Mouse (Mus musculus): ENCODE measurements around the gene Ccpg1.

Gene Ccpg1

DNA sequence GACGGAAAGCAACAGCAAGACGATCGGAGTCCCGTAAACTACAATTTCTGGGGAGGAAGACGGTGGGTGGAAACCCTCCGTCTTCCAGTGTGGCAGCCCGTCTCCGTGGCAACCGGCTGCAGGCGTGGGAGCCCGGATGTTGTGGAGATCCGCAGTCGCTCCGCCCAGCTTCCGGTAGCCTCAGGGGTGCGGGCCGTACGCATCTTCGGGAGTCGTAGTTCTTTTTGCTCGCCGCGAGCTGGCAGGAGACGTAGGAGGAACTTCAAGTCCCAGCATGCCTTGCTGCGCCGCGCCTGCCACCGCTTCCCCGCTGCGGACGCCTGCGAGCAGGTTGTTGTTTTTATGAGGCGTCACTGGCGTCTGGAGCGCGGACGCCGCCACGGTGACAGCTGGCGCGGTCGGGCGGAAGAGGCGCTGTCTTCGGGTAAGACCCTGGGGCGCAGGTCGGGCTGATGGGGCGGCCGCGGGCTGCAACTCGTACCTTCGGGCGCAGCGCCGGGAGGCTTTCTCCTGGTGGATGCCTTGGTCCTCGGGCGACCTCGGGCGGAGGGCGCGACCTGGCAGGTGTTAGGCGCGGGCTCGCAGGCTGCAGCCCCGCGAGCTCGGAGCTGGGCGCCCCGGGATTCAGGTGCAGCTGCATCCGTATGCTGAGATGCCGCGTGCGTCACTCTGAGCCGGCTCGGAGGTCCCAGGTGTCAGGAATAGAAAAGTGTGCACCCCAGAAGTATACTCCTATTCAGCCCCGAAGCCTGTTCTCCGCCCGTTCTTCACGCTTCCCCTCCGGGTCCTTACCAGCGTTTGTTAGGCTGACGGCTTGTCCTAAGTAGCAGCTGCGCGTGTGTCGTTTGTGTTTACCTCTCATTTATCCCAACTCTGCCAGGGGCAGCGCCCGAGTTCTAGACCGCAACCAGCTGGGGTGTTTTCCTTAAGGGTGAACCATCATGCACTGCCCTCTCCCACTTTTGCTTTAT, at the start of gene Ccpg1, which contains the start of gene Ccpg1os:
TSS of gene Ccpg1 (plus strand) at position 180 of the 971 bp plus-strand sequence.
TSS of gene Ccpg1os (minus strand) at position 133 of the 971 bp plus-strand sequence.
- DNase-seq: peak; percentile 96 to 97

DNA sequence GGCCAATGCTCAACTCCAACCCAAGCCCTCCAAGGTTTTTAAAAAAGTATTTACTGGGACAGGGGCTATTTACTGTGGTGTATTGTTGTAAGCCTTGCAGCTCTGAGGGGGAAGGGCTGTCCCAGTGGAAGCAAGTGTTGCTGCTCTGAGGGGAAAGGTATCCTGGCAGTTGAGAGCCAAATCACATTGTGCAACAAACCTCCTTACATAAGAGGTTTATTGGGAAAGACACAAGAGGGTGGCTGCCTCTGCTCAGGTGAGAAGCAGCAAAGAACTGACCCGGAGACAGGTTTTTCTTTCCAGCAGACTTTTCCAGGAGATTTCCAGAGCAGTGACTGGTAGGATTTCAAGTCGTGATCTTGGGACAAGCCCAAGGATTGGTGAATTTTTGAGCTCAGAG, 48.9 kb upstream of the Ccpg1 start:
- no peak for DNase-seq

DNA sequence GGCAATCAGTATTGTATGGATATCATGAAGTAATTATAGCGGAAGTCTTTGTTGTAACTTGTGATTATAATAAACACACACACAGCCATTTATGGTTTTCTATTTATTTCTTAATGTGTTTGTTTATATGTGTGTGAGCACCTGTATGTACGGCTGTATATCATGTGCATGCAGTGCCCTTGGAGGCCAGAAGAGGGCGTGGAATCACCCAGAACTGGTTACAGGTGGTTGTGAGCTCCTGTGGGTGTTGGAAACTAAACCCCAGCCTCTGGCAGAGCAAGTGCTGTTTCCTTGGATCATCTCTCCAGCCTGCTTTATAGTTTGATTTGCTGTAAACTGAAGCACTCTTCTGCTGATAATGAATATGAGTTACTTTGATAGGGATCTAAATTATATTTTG, 41.8 kb upstream of the Ccpg1 start:
- DNase-seq: no peak

DNA sequence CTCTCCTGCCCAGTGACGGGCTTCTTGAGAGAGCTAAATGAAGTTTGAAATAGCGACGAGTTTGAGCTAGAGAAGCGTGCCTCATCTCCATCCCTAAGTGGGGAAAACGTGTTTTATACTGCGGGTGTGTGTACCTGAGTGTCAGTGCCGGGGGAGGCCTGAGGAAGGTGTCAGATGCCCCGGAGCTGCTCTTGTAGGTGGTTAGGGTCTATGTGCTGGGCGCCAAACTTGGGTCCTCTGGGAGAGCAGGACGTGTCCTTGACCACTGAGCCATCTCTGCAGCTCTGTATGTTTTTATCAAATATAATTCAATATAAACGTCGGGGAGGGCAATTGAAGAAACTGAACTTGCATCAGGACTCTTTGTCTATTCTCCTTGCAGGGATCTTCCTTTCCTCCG, 40.9 kb upstream of the Ccpg1 start:
- no peak for DNase-seq

DNA sequence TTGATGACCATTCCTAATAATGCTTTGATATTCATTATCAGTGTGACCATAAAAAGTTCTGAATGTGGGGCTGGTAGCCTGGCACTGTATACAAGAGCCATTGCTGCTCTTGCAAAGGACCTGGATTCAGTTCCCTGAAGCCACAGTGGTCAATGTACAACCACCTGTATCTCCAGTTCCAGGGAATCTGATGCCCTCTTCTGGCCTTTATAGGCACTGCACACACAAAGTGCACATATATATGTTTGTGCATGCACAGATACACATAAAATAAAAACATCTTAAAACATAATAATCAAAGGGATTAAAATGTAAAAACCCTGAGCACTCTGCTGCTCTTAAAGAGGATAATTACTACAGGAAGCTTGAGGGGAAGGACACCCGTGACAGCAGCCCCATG, 38.2 kb upstream of the Ccpg1 start:
- DNase-seq: no peak

DNA sequence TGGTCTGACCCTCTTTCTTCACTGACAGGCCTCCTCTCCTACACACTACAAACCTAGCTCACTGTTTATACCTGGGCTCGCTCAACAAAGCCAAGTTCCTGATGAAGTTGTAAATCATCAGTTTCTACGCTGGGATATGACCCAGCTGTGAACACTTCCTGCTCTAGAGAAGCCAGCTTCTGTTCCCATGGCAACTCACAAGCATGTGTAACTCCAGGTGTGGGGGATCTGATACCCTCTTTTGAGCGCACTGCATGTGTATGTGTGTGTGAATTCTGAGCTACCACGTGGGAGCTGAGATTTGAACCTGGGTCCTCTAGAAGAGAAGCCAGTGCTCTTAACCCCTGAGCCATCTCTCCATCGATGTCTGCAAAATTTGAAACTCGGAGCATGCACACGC, 35.7 kb upstream of the Ccpg1 start:
- DNase-seq: no peak

DNA sequence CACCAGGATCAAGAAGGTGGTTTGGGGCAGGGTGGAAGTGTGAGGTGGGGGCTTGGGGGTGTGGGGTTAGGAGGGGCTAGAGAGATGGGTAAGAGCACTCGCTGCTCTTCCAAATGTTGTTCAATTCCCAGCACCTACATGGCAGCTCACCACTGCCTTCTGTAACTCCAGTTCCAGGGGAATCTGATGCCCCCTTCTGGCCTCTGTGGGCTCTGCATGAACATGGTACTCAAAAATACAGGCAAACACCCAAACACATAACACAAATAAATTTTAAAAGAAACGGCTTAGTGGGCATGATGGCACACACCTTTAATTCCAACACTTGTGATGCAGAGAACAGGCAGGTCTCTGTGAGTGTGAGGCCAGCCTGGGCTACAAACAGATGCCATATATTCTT, 30.5 kb upstream of the Ccpg1 start:
- DNase-seq: peak in 1 of 2 experiments; percentile 34

DNA sequence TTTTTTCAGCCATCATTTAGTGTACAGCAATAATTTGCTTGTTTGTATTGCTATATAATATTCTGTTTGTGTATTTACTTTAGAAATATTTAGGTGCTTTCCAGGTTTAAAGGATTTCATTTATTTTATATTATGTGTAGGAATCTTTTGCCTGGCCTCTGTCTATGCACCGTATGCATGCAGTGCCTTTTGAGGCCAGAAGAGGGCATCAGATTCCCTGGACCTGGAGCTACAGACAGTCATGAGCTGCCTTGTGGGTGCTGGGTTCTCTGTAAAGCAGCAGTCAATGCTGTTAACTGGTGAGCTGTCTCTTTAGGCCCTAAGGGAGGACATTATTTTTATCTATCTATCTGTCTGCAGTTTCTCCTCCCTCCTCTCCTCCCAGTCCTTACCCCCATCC, 29.7 kb upstream of the Ccpg1 start:
- DNase-seq: peak; percentile 45 to 66

DNA sequence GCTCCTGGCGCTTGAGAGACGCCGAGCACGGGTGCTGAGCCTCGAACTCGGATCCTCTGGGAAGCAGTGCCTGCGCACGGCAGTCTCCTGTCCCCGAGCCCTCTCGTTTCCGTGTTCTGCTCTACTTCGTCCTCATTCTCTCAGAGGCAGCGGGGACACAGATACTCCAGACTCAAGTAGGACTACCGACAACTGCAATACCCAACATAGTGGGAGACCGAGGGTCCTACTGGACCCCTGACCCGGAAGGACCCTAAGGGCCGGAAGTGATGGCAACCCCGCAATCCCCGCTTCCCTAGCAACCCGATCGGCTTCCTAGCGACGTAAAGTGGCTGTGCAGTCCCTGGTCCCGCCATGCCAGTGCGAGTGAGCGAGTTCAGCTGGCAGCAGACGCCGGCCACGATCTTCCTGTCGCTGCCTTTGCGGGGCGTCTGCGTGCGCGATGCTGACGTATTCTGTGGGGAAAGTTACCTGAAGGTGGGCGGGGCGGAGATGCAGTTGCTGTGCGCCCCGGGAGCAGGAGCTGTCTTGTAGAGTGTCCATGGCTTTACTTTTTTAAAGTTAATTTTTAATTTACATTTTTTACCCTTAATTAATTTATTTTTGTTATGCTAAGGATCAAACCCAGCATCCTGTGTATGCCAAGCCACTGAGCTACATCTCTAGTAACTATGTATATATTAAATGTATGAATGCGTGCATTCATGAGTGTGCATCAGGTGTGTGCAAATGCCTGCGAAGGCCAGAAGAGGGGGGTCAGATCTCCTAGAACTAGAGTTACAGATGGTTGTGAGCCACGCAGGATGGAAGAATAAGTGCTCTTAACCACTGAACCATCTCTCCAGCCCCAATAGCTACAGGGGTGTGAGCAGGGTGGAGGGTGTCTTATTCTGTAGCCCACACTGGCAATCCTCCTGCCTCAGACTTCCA, 26.4 kb upstream of the Ccpg1 start, which contains the start of the genes Dyx1c1 and Gm44503:
TSS of gene Dyx1c1 (plus strand) at position 265 of the 930 bp plus-strand sequence.
TSS of gene Gm44503 (plus strand) at position 332 of the 930 bp plus-strand sequence.
- DNase-seq: peak; percentile 71 to 81

DNA sequence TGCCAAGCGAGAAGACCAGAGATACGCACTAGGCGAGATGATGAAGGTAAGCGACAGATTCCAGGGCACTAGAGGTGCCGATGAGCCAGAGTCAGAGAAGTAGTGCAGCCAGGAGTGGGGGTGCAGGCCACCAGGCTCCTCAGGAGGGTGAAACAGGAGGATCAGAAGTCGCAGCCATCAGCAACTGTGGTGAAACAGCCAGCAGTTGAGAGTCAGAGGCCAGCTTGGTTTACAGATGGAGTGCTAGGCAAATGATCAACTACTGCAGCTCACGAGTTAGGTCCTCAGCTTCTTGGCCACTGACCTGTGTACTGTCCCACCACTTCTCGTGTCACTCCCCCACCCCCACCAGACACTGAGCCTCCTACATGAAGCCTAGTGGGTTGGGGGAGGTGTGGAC, 23.9 kb upstream of the Ccpg1 start:
- no peak for DNase-seq

DNA sequence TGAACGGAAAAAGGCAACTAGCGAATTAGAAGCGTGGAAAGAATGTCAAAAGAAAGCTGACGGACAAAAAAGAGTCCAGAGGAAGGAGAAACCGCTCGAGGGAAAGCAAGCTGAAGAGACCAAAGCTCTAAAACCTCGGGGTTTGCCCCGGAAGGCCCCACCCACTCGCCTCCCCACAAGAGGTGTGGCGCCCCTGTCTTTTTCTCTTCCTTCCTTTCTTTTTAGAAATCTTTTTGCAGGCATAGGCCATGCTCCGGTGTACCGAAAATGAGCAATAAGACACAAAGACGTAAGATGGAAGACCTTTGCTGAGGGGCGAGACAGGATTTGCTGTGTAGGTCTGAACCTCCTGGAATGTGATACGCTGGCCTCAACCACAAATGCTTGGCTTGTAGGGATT, 23.3 kb upstream of the Ccpg1 start:
- no peak for DNase-seq

DNA sequence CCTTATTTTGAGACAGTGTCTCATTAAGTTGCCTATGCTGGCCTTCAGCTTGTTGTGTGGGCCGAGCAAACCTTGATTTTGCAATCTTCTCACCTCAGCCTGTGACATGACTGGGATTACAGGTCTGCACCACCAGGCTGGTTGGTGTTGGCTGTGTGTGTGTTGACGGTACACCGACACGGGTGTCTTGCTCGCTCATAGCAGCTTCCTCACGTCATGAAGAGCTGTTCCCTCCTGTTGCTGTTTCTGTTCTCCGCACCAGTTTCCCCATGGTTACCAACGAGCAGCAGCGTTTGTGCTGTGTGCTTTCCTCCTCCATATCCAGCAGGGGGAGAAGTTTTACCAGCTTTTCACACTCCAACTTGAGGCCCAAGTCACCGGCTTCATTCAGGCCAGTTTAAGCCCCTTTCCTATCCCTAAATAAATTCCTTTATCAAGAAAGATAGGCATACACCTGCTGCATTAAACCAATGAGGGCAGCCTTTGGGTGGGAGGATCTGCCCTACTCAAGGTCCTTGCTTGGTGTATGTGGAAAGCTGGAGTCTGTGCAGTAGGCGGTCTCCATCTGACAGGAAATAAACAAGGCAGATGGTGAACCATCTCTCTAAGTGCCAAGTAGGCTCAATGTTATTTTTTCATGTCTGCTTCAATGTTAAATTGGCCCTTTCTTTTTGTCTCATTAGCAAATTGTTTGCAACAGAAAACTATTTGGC, 16.7 kb upstream of the Ccpg1 start:
- DNase-seq: peak; percentile 56 to 63

DNA sequence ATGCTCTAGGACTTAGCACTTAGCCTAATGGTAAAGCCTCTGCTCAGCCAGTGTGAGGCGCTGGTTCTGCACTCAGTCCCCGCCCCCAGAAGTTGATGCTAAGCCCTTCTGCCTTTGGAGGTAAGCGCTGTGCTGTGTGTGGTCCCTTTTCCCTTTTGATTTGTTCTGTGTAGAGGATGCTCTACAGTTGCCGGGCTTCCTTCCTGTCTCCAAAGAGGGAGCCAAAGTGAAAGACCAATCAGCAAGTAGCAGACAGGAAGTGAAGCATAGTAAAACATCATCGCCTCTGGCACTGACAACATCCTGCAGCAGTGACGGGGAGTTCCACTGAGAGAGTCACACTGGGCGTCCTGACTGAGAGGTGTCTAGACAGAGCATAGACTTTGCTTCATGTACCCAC, 15.4 kb upstream of the Ccpg1 start:
- no peak for DNase-seq

DNA sequence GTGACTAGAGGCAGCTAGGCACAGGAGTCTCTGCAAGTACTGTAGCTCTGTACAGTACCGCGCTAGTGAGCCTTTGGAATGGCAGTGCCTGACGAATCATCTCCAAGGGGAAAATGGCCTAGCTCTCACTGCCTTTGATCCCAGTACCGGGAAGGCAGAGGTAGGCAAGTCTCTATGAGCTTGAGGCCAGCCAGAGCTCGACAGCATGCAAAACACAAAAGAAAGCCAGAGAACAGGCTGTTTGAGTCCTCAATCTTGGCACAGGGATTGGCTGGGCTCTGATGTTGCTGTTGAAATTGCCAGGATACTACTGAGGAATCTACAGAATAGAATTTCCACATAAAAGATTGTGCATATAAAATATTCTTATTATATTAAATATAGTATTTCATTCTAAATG, 12.8 kb upstream of the Ccpg1 start:
- no peak for DNase-seq

DNA sequence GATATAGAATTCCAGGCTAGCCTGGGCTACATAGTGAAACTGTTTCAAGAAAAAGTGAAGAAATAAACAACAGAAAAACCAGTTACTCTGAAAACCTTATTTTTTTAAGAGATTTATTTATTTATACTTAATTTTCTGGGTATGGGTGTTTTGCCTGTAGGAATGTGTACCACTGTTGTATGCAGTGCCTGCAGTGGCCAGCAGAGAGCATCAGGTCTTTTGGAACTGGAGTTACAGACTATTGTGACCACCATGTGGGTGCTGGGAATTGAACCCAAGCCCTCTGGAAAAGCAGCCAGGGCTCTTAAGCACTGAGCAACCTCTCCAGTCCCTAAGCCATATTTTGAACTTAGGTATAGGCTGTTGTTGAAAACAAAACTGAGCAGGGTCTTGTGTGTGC, 12.2 kb upstream of the Ccpg1 start:
- no peak for DNase-seq

DNA sequence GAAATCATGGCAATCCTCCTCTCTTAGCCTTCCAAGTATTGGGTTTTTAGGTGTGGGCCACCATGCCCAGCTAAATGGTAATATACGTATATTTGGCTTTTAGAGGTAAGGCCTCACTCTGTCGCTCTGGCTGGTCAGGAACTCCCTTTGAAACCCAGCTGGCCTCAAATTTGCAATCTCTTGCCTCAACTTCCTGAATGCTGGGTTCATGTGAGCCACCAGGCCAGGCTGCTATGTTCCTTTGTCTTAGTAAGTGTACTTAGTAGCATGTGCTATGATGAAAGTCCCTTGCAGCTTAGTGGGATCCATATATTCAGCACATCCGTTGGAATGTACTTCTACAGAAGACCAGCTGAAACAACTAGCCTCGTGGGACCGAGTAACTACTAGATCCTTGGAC, 10.5 kb upstream of the Ccpg1 start:
- DNase-seq: no peak

DNA sequence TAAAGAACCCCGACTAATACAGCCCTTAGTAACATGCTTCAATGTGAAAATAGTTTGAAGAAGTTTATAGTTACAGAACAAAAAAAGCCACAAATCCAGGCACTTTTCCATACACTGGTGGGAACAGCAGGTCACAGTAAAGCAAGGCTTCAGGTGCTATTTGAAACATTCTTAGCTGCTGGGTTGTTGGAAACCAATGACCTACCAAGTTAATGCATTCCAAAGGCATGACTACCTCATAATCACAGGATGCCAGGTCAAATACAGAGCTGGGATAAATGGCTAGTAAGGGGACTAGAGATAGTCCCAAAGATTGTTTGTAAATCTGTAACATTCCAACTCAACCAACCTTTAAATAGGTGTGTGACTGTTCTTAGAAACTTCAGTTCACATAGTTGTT, 10.0 kb upstream of the Ccpg1 start:
- DNase-seq: no peak

DNA sequence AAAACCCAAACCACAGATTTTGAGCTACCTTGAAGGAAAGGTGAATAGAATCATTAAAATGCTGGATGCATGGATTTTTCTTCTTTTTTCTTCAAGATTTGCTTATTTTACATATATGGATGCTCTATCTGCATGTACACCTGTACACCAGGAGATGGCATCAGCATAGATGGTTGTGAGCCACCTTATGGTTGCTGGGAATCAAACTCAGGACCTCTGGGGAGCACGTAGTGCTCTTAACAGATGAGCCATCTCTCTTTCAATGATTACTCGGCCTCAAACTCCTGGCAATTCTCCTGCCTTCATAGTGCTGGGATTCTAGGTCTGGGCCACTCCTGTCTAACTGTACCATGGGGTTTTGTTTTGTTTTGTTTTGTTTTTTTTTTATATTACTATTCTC, 2.2 kb upstream of the Ccpg1 start:
- no peak for DNase-seq

DNA sequence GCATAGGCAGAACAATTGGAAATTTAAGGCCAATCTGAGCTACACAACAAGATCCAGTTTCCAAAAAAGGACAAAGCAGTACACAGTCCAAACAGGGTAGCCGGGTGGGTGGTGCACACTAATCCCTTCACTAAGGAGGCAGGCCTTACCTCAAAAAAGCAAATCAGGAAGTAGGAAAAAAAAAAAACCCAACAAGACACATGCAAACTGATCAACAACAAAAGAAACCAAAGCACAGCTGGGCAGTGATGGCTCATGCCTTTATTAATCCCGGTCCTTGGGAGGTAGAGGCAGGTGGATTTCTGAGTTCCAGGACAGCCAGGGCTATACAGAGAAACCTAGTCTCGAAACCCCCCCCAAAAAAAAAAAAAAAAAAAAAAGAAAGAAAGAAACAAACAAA, 2.5 kb downstream of the Ccpg1 start:
- no peak for DNase-seq

DNA sequence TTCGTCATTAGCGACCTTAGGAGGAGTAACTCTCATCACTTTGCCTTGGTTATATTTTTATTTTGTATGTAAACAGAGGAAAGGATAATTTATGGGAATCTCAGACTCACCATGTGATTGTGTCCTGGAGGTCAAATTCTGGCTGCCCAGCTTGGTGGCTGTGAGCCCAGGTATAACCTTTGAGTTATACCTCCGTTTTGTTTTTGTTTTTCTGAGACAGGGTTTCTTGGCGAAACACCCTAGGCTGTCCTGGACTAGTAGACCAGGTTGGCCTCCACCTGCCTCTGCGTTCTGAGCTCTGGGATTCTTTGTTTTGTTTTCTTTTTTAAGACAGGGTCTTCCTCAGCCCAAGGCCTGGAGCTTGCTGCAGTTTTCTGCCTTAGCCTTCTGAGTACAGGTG, 3.5 kb downstream of the Ccpg1 start:
- no peak for DNase-seq

DNA sequence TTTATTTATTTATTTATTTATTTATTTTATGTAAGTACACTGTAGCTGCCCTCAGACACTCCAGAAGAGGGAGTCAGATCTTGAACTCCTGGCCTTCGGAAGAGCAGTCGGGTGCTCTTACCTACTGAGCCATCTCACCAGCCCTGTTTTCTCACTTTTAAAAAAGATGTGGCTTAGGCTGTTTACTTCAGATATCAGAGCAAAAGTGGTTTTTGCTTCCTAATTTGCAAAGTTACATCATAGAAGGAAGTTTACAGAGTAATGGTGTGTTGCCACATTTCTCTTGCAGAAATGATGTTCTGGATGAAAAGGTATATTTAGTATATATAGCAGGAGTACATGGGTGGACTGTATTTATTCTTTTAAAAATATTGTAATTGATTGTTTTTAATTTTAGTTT, 6.2 kb downstream of the Ccpg1 start:
- DNase-seq: no peak

DNA sequence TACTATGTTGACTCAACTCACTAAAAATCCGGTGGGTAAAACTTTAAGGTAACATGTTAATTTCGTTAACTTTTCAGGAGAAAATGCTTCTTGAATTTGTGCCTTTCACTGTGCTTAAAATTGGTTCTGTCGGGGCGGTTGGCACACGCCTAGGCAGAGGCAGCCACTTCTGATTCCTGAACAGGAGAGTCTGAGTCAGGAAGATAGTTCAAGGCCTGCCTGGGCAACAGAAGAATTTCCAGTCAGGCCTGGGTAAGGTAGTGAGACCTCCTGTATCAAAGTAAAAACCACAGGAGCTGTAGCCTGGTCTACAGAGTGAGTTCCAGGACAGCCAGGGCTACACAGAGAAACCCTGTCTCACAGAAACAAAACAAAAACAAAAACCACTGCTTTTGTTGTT, 7.3 kb downstream of the Ccpg1 start:
- no peak for DNase-seq

DNA sequence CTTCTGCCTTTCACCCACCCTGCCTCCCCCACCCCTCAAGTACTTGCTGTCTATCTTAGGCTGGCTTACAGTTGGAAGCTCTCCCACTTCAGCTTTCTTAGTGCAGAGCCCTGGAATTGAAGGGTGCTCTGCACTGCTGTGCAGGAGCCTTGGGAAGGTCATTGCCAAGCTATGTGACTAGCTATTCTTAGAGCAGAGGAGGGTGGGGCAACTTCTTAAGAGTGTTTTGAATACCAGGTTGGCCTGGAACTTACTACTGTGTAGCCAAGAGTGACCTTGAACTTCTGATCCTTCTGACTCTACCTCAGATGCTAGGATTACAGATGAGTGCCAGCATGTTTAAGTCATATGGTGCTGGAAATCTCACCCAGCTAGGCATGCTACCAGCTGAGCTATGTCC, 10.9 kb downstream of the Ccpg1 start:
- no peak for DNase-seq
